In the genomic region with DNA sequence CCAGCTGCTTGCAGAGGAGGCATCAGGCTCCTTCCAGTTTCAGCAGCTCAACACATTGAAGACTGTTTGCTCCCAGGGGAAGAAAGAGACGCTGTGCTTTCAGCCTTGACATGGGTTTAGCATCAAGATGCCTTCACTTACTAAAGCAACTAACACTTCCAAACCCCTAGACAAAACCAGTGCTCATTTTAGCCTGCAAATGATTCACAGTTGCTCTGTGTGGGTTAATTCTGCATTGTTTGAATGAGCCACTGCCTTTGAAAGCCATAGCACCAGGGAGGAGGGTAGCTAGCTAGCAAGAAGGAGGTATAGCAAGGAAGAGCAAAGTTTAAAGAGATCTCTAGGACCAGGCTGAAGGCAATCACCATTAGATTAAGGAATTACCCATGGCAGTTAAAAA, we compare ENCODE assay signal across 23 mouse cellular contexts.
"Had no signal": no experiment of that assay in that cellular context is flagged by ENCODE, and none has a peak within 500 bp of the region (broad histone marks: within the 10 kb centered on the region; RNA-seq: fewer than 3 reads in every experiment).

No protein-coding gene starts in this region.

- DNase-seq: gastrocnemius, adult 2 months; gastrocnemius, postnatal 10 days; gastrocnemius, postnatal 25 days; heart, adult 18-20 months; heart, postnatal 10 days; heart, postnatal 4 days; kidney, adult 18-20 months; kidney, adult 8-10 months; kidney, postnatal 10 days; kidney, postnatal 25 days; kidney, postnatal 4 days had no signal

- ATAC-seq: inflammation-experienced regulatory T-cells, adult 6 months; intestine, embryonic 15.5 days; intestine, postnatal 0 days had no signal

- H3K4me3 ChIP-seq: gastrocnemius, adult 2 months; heart, embryonic 10.5 days; heart, embryonic 12.5 days; hindbrain, embryonic 10.5 days; hindbrain, embryonic 12.5 days; hindbrain, embryonic 15.5 days; intestine, embryonic 15.5 days; layer of hippocampus, adult 2 months; left cerebral cortex, adult 2 months; limb, embryonic 13.5 days; limb, embryonic 15.5 days had no signal

- H3K4me1 ChIP-seq: hindbrain, embryonic 10.5 days; hindbrain, embryonic 12.5 days; intestine, embryonic 15.5 days; limb, embryonic 13.5 days had no signal

- H3K4me2 ChIP-seq: heart, embryonic 12.5 days; hindbrain, embryonic 12.5 days; hindbrain, embryonic 15.5 days; intestine, embryonic 15.5 days; limb, embryonic 13.5 days; limb, embryonic 15.5 days had no signal

- H3K27me3 ChIP-seq: heart, embryonic 12.5 days; hindbrain, embryonic 12.5 days; hindbrain, embryonic 15.5 days; intestine, embryonic 15.5 days; limb, embryonic 13.5 days; limb, embryonic 15.5 days had no signal

- H3K9me3 ChIP-seq: heart, embryonic 10.5 days; heart, embryonic 12.5 days; hindbrain, embryonic 10.5 days; hindbrain, embryonic 12.5 days; hindbrain, embryonic 15.5 days; intestine, embryonic 15.5 days; limb, embryonic 13.5 days; limb, embryonic 15.5 days had no signal

- H3K27ac ChIP-seq: gastrocnemius, adult 2 months; heart, embryonic 10.5 days; hindbrain, embryonic 10.5 days; hindbrain, embryonic 12.5 days; hindbrain, embryonic 15.5 days; intestine, embryonic 15.5 days; layer of hippocampus, adult 2 months; left cerebral cortex, adult 2 months; limb, embryonic 13.5 days; limb, embryonic 15.5 days had no signal

- H3K36me3 ChIP-seq: heart, embryonic 10.5 days; heart, embryonic 12.5 days; hindbrain, embryonic 10.5 days; hindbrain, embryonic 12.5 days; hindbrain, embryonic 15.5 days; intestine, embryonic 15.5 days; limb, embryonic 13.5 days; limb, embryonic 15.5 days had no signal

- H3K9ac ChIP-seq: heart, embryonic 12.5 days; hindbrain, embryonic 12.5 days; hindbrain, embryonic 15.5 days; intestine, embryonic 15.5 days; limb, embryonic 13.5 days; limb, embryonic 15.5 days had no signal
